Mouse (Mus musculus) limb, embryonic 15.5 days (tissue): ENCODE measurements around the gene Dnajc2. TPM values are rescaled to one million over a fixed set of nuclear protein-coding genes. Genes with fewer than 3 reads are reported as not detected.
A peak's percentile ranks its signal among the peaks of the same experiment; 100 is the strongest.

Experiments
- ATAC-seq: fragments of 200-750 bp; cut with Nextera tagmentation; 2 replicates; pipeline ENCODE4 v1.8.0; 2017; ENCODE audit warnings: low read depth, moderate TSS enrichment; ENCODE audit not compliant: insufficient number of reproducible peaks, low FRiP score, low TSS enrichment
- H3K27ac ChIP-seq: fragments of 300-500 bp; sonication (generic); 2 replicates; pipeline ENCODE4 v1.5.1; 2015; ENCODE audit warnings: moderate library complexity, mild to moderate bottlenecking, inconsistent platforms
- H3K27me3 ChIP-seq: fragments of 300-500 bp; sonication (generic); 2 replicates; pipeline ENCODE4 v1.6.1; 2015; ENCODE audit warnings: inconsistent platforms
- H3K36me3 ChIP-seq: fragments of 300-500 bp; sonication (generic); 2 replicates; pipeline ENCODE4 v1.6.1; 2015; ENCODE audit warnings: inconsistent platforms
- H3K4me1 ChIP-seq: fragments of 300-500 bp; sonication (generic); 2 replicates; pipeline ENCODE4 v1.6.1; 2015; ENCODE audit warnings: inconsistent platforms
- H3K4me2 ChIP-seq: fragments of 300-500 bp; sonication (generic); 2 replicates; pipeline ENCODE4 v1.6.1; 2015; ENCODE audit warnings: mild to moderate bottlenecking, inconsistent platforms
- H3K4me3 ChIP-seq: fragments of 300-500 bp; sonication (generic); 2 replicates; pipeline ENCODE4 v1.5.1; 2015; ENCODE audit warnings: mild to moderate bottlenecking, inconsistent platforms
- H3K9ac ChIP-seq: fragments of 300-500 bp; sonication (generic); 2 replicates; pipeline ENCODE4 v1.6.1; 2015; ENCODE audit warnings: inconsistent platforms
- H3K9me3 ChIP-seq: fragments of 300-500 bp; sonication (generic); 2 replicates; pipeline ENCODE4 v1.6.1; 2016; ENCODE audit warnings: inconsistent platforms
- WGBS: fragments of 180-500 bp; shearing (Covaris S2); methylation state at CpG from one replicate; pipeline ENCODE4 v1.1.7; 2015; 5-methylcytosine and 5-hydroxymethylcytosine counted together
- polyA plus RNA-seq: library from polyadenylated mRNA; unstranded; fragments of >200 nt; fragmentation: Nextera tagmentation; extraction: Ambion mirVana; gene quantifications from 2 replicates; pipeline ENCODE4 v1.2.1, GENCODE M21; 2015

Gene Dnajc2
- polyA plus RNA-seq, 1 experiment from 2014 or later = 52.1 TPM

GRCm38 (mm10) chr5:21787186-21788105 lies 2.4 kb upstream of the Dnajc2 start:
- no peak for ATAC-seq
- H3K27me3 ChIP-seq = no peaks in the 10 kb centered on the region
- H3K36me3 ChIP-seq = peaks cover 14% of the 10 kb centered on the region
- H3K4me2 ChIP-seq = peak overlapping the region; percentile 54
- H3K9ac ChIP-seq = peak overlapping the region; percentile 81
- WGBS = 35% methylated on average over 11 of the region's 11 CpGs
- H3K9me3 ChIP-seq = no peaks in the 10 kb centered on the region
- H3K4me1 ChIP-seq = peaks cover 13% of the 10 kb centered on the region
- H3K27ac ChIP-seq = peak overlapping the region; percentile 79; the same call in 1 of the 2 replicates
- peak overlapping the region; percentile 95 for H3K4me3 ChIP-seq

GRCm38 (mm10) chr5:21786258-21787185 lies 1.5 kb upstream of the Dnajc2 start:
- Histone ChIP-seq H3K9me3 (no peaks in the 10 kb centered on the region), H3K4me3 (peak overlapping the region; percentile 95), H3K4me1 (peaks cover 13% of the 10 kb centered on the region), H3K36me3 (peaks cover 18% of the 10 kb centered on the region), H3K27me3 (no peaks in the 10 kb centered on the region), H3K27ac (peak overlapping the region; percentile 79), H3K9ac (peak overlapping the region; percentile 81), H3K4me2 (peak overlapping the region; percentile 54)
- WGBS = 2% methylated on average over 49 of the region's 51 CpGs
- ATAC-seq = peak; percentile 80; the same call in 1 of the 2 replicates

- Histone ChIP-seq H3K9ac (no peak overlapping the region), H3K27me3 (no peaks in the 10 kb centered on the region), H3K27ac (no peak overlapping the region), H3K4me2 (no peak overlapping the region), H3K4me3 (no peak overlapping the region), H3K9me3 (no peaks in the 10 kb centered on the region), H3K36me3 (peaks cover 25% of the 10 kb centered on the region), H3K4me1 (peaks cover 13% of the 10 kb centered on the region)
- no peak for ATAC-seq
- WGBS = 80% methylated on average over 7 of the region's 7 CpGs
Observed at GRCm38 (mm10) chr5:21785776-21786175, 725 bp upstream of the Dnajc2 start.

GRCm38 (mm10) chr5:21784161-21785052 lies 644 bp downstream of the Dnajc2 start:
- ATAC-seq = peak; percentile 62
- H3K4me2 ChIP-seq = peak overlapping the region; percentile 96
- H3K27me3 ChIP-seq = no peaks in the 10 kb centered on the region
- H3K4me3 ChIP-seq = peak overlapping the region; percentile 96
- peaks cover 11% of the 10 kb centered on the region for H3K4me1 ChIP-seq
- H3K9me3 ChIP-seq = no peaks in the 10 kb centered on the region
- peak overlapping the region; percentile 62 for H3K27ac ChIP-seq
- H3K36me3 ChIP-seq = peaks cover 37% of the 10 kb centered on the region
- H3K9ac ChIP-seq = peak overlapping the region; percentile 71
- under 1% methylated on average over 51 of the region's 51 CpGs for WGBS

GRCm38 (mm10) chr5:21776491-21776890 lies 8.6 kb downstream of the Dnajc2 start:
- ATAC-seq = no peak
- 89% methylated on average over 6 of the region's 6 CpGs for WGBS
- no peaks in the 10 kb centered on the region for H3K9me3 ChIP-seq
- H3K9ac ChIP-seq = no peak overlapping the region
- peaks cover 57% of the 10 kb centered on the region for H3K36me3 ChIP-seq
- no peaks in the 10 kb centered on the region for H3K4me1 ChIP-seq
- H3K27ac ChIP-seq = no peak overlapping the region
- no peak overlapping the region for H3K4me3 ChIP-seq
- H3K4me2 ChIP-seq = no peak overlapping the region
- H3K27me3 ChIP-seq = no peaks in the 10 kb centered on the region

GRCm38 (mm10) chr5:21769841-21770240 lies 15.2 kb downstream of the Dnajc2 start:
- Histone ChIP-seq H3K27me3 (no peaks in the 10 kb centered on the region), H3K36me3 (peaks cover 60% of the 10 kb centered on the region), H3K9me3 (no peaks in the 10 kb centered on the region), H3K4me1 (no peaks in the 10 kb centered on the region), H3K9ac (no peak overlapping the region), H3K27ac (no peak overlapping the region), H3K4me2 (no peak overlapping the region), H3K4me3 (no peak overlapping the region)
- 91% methylated on average over 6 of the region's 6 CpGs for WGBS
- no peak for ATAC-seq

GRCm38 (mm10) chr5:21768506-21768905 lies 16.5 kb downstream of the Dnajc2 start:
- Histone ChIP-seq H3K36me3 (peaks cover 64% of the 10 kb centered on the region), H3K9ac (no peak overlapping the region), H3K4me1 (no peaks in the 10 kb centered on the region), H3K4me3 (no peak overlapping the region), H3K4me2 (no peak overlapping the region), H3K27ac (no peak overlapping the region), H3K27me3 (no peaks in the 10 kb centered on the region), H3K9me3 (no peaks in the 10 kb centered on the region)
- no peak for ATAC-seq
- WGBS = 85% methylated on average over 4 of the region's 4 CpGs

- no peak for ATAC-seq
- Histone ChIP-seq H3K4me1 (no peaks in the 10 kb centered on the region), H3K4me3 (no peak overlapping the region), H3K9ac (no peak overlapping the region), H3K27ac (no peak overlapping the region), H3K9me3 (no peaks in the 10 kb centered on the region), H3K27me3 (no peaks in the 10 kb centered on the region), H3K36me3 (peaks cover 94% of the 10 kb centered on the region), H3K4me2 (no peak overlapping the region)
- WGBS = 96% methylated on average over 8 of the region's 8 CpGs
Observed at GRCm38 (mm10) chr5:21745966-21746365, 39.1 kb downstream of the Dnajc2 start.

- Histone ChIP-seq H3K9me3 (no peaks in the 10 kb centered on the region), H3K27ac (no peak overlapping the region), H3K4me1 (no peaks in the 10 kb centered on the region), H3K4me2 (no peak overlapping the region), H3K4me3 (no peak overlapping the region), H3K27me3 (no peaks in the 10 kb centered on the region), H3K9ac (no peak overlapping the region), H3K36me3 (peaks cover 93% of the 10 kb centered on the region)
- ATAC-seq = no peak
Observed at GRCm38 (mm10) chr5:21744651-21745050, 40.4 kb downstream of the Dnajc2 start.

GRCm38 (mm10) chr5:21743606-21744005 lies 41.4 kb downstream of the Dnajc2 start:
- H3K4me2 ChIP-seq = no peak overlapping the region
- peaks cover 91% of the 10 kb centered on the region for H3K36me3 ChIP-seq
- H3K9ac ChIP-seq = no peak overlapping the region
- no peaks in the 10 kb centered on the region for H3K27me3 ChIP-seq
- no peaks in the 10 kb centered on the region for H3K4me1 ChIP-seq
- H3K27ac ChIP-seq = no peak overlapping the region
- WGBS = 94% methylated on average over 10 of the region's 10 CpGs
- no peak overlapping the region for H3K4me3 ChIP-seq
- ATAC-seq = no peak
- H3K9me3 ChIP-seq = no peaks in the 10 kb centered on the region

GRCm38 (mm10) chr5:21739881-21740280 lies 45.2 kb downstream of the Dnajc2 start:
- H3K4me1 ChIP-seq = peaks cover 10% of the 10 kb centered on the region
- 92% methylated on average over 13 of the region's 13 CpGs for WGBS

More at GRCm38 (mm10) chr5:21739881-21740280, 45.2 kb downstream of the Dnajc2 start:
- H3K9me3 ChIP-seq = no peaks in the 10 kb centered on the region
- no peaks in the 10 kb centered on the region for H3K27me3 ChIP-seq
- H3K4me3 ChIP-seq = no peak overlapping the region
- no peak for ATAC-seq
- H3K4me2 ChIP-seq = no peak overlapping the region
- peaks cover 59% of the 10 kb centered on the region for H3K36me3 ChIP-seq
- H3K27ac ChIP-seq = no peak overlapping the region
- no peak overlapping the region for H3K9ac ChIP-seq
